Mouse (Mus musculus) heart, embryonic 16.5 days (tissue): ENCODE data around the gene Racgap1. TPM values are rescaled to one million over a fixed set of nuclear protein-coding genes. Genes with fewer than 3 reads are reported as not detected.
A peak's percentile ranks its signal among the peaks of the same experiment; 100 is the strongest.

Experiments
- ATAC-seq: fragments of 200-750 bp; cut with Nextera tagmentation; replicated peaks from 2 replicates; pipeline ENCODE4 v1.8.0; 2017; ENCODE audit warnings: moderate number of reproducible peaks; ENCODE audit not compliant: insufficient read depth, low FRiP score; ENCODE audit errors: extremely low read depth
- H3K27ac ChIP-seq: fragments of 300-500 bp; sonication (generic); 2 replicates; pipeline ENCODE4 v1.5.1; 2014; ENCODE audit warnings: mild to moderate bottlenecking, low read length, control low read depth, moderate library complexity
- H3K27me3 ChIP-seq: fragments of 300-500 bp; sonication (generic); 2 replicates; pipeline ENCODE4 v1.6.1; 2014; ENCODE audit warnings: low read length, mixed read lengths; ENCODE audit not compliant: control insufficient read depth, insufficient read depth
- H3K36me3 ChIP-seq: fragments of 300-500 bp; sonication (generic); 2 replicates; pipeline ENCODE4 v1.6.1; 2014; ENCODE audit not compliant: control insufficient read depth, insufficient read depth
- H3K4me1 ChIP-seq: fragments of 300-500 bp; sonication (generic); 2 replicates; pipeline ENCODE4 v1.6.1; 2014; ENCODE audit warnings: low read length, mixed read lengths; ENCODE audit not compliant: control insufficient read depth, insufficient read depth
- H3K4me2 ChIP-seq: fragments of 300-500 bp; sonication (generic); 2 replicates; pipeline ENCODE4 v1.6.1; 2014; ENCODE audit warnings: low read depth, mild to moderate bottlenecking, control low read depth, low read length
- H3K4me3 ChIP-seq: fragments of 300-500 bp; sonication (generic); 2 replicates; pipeline ENCODE4 v1.5.1; 2014; ENCODE audit warnings: mild to moderate bottlenecking, control low read depth, low read length
- H3K9ac ChIP-seq: fragments of 300-500 bp; sonication (generic); 2 replicates; pipeline ENCODE4 v1.6.1; 2014; ENCODE audit warnings: low read length, control low read depth
- H3K9me3 ChIP-seq: fragments of 300-500 bp; sonication (generic); replicated peaks from 2 replicates; pipeline ENCODE4 v1.6.1; 2016; ENCODE audit warnings: low read length; ENCODE audit not compliant: control insufficient read depth
- WGBS: fragments of 180-500 bp; shearing (Covaris S2); extraction: QIAGEN DNeasy Blood & Tissue Kit; methylation state at CpG from one replicate; pipeline ENCODE4 v1.1.7; 2014; 5-methylcytosine and 5-hydroxymethylcytosine counted together
- polyA plus RNA-seq: library from polyadenylated mRNA; unstranded; fragments of >200 nt; fragmentation: Nextera tagmentation; extraction: Ambion mirVana; gene quantifications from 2 replicates; pipeline ENCODE4 v1.2.1, GENCODE M21; 2015

Gene Racgap1
- polyA plus RNA-seq, 1 experiment from 2014 or later: 134 TPM

- no peak overlapping the region for H3K4me3 ChIP-seq
- H3K36me3 ChIP-seq: no peaks in the 10 kb centered on the region
- peaks cover 3% of the 10 kb centered on the region; the same call in 1 of the 2 replicates for H3K27me3 ChIP-seq
- H3K9ac ChIP-seq: no peak overlapping the region
- H3K9me3 ChIP-seq: no peaks in the 10 kb centered on the region
- WGBS: 90% methylated on average over 5 of the region's 5 CpGs
- H3K27ac ChIP-seq: no peak overlapping the region
- no peak overlapping the region for H3K4me2 ChIP-seq
- no peak for ATAC-seq
- H3K4me1 ChIP-seq: no peaks in the 10 kb centered on the region
These were observed 32.7 kb upstream of the Racgap1 start for GRCm38 (mm10) chr15:99684156-99684555.

- H3K27me3 ChIP-seq: peaks cover 3% of the 10 kb centered on the region; the same call in 1 of the 2 replicates
- H3K27ac ChIP-seq: no peak overlapping the region
- no peak overlapping the region for H3K4me2 ChIP-seq
- no peaks in the 10 kb centered on the region for H3K9me3 ChIP-seq
- no peak for ATAC-seq
- H3K4me3 ChIP-seq: no peak overlapping the region
- no peaks in the 10 kb centered on the region; the same call in 1 of the 2 replicates for H3K4me1 ChIP-seq
- no peaks in the 10 kb centered on the region for H3K36me3 ChIP-seq
- no peak overlapping the region for H3K9ac ChIP-seq
- WGBS: 90% methylated on average over 7 of the region's 7 CpGs
These were observed 31.4 kb upstream of the Racgap1 start for GRCm38 (mm10) chr15:99682880-99683279.

- Histone ChIP-seq H3K27me3 (peaks cover 11% of the 10 kb centered on the region), H3K27ac (no peak overlapping the region), H3K4me3 (no peak overlapping the region), H3K4me1 (no peaks in the 10 kb centered on the region; the same call in 1 of the 2 replicates), H3K36me3 (no peaks in the 10 kb centered on the region), H3K4me2 (no peak overlapping the region), H3K9me3 (no peaks in the 10 kb centered on the region), H3K9ac (no peak overlapping the region)
- 48% methylated on average over 7 of the region's 7 CpGs for WGBS
- no peak for ATAC-seq
These were observed 27.6 kb upstream of the Racgap1 start for GRCm38 (mm10) chr15:99679008-99679407.

GRCm38 (mm10) chr15:99678063-99678800 lies 26.8 kb upstream of the Racgap1 start:
- 14% methylated on average over 13 of the region's 13 CpGs for WGBS

GRCm38 (mm10) chr15:99677089-99677488 lies 25.6 kb upstream of the Racgap1 start:
- Histone ChIP-seq H3K36me3 (no peaks in the 10 kb centered on the region), H3K9me3 (no peaks in the 10 kb centered on the region), H3K9ac (no peak overlapping the region), H3K27me3 (peaks cover 28% of the 10 kb centered on the region), H3K4me2 (no peak overlapping the region), H3K4me3 (no peak overlapping the region), H3K27ac (no peak overlapping the region), H3K4me1 (no peaks in the 10 kb centered on the region; the same call in 1 of the 2 replicates)
- ATAC-seq: no peak
- WGBS: 40% methylated on average over 8 of the region's 8 CpGs

More at GRCm38 (mm10) chr15:99678063-99678800, 26.8 kb upstream of the Racgap1 start:
- Histone ChIP-seq H3K27ac (no peak overlapping the region), H3K9ac (no peak overlapping the region), H3K4me1 (no peaks in the 10 kb centered on the region; the same call in 1 of the 2 replicates), H3K4me2 (no peak overlapping the region), H3K4me3 (no peak overlapping the region), H3K9me3 (no peaks in the 10 kb centered on the region), H3K27me3 (peaks cover 17% of the 10 kb centered on the region), H3K36me3 (no peaks in the 10 kb centered on the region)
- ATAC-seq: no peak

- H3K4me2 ChIP-seq: no peak overlapping the region
- WGBS: 69% methylated on average over 3 of the region's 3 CpGs
- no peak for ATAC-seq
These were observed 23.4 kb upstream of the Racgap1 start for GRCm38 (mm10) chr15:99674866-99675265.

GRCm38 (mm10) chr15:99671783-99672182 lies 20.3 kb upstream of the Racgap1 start:
- peaks cover 58% of the 10 kb centered on the region for H3K27me3 ChIP-seq
- 64% methylated on average over 14 of the region's 14 CpGs for WGBS

More at GRCm38 (mm10) chr15:99674866-99675265, 23.4 kb upstream of the Racgap1 start:
- H3K4me1 ChIP-seq: no peaks in the 10 kb centered on the region; the same call in 1 of the 2 replicates
- H3K9ac ChIP-seq: no peak overlapping the region
- H3K9me3 ChIP-seq: no peaks in the 10 kb centered on the region
- no peaks in the 10 kb centered on the region for H3K36me3 ChIP-seq
- H3K27me3 ChIP-seq: peaks cover 45% of the 10 kb centered on the region
- no peak overlapping the region for H3K27ac ChIP-seq
- no peak overlapping the region for H3K4me3 ChIP-seq

GRCm38 (mm10) chr15:99670964-99671670 lies 19.7 kb upstream of the Racgap1 start:
- ATAC-seq: no peak
- Histone ChIP-seq H3K4me3 (peak overlapping the region; percentile 64), H3K4me1 (no peaks in the 10 kb centered on the region), H3K4me2 (peak overlapping the region; percentile 98), H3K27me3 (peaks cover 63% of the 10 kb centered on the region), H3K9me3 (no peaks in the 10 kb centered on the region), H3K9ac (peak overlapping the region; percentile 74), H3K27ac (no peak overlapping the region), H3K36me3 (no peaks in the 10 kb centered on the region)
- 9% methylated on average over 11 of the region's 17 CpGs for WGBS

More at GRCm38 (mm10) chr15:99671783-99672182, 20.3 kb upstream of the Racgap1 start:
- Histone ChIP-seq H3K36me3 (no peaks in the 10 kb centered on the region), H3K4me3 (no peak overlapping the region), H3K9me3 (no peaks in the 10 kb centered on the region), H3K4me2 (no peak overlapping the region), H3K9ac (no peak overlapping the region), H3K27ac (no peak overlapping the region), H3K4me1 (no peaks in the 10 kb centered on the region)
- ATAC-seq: no peak
